Mouse (Mus musculus) CH12.LX (cell line): ENCODE data around the gene Npnt. TPM values are rescaled to one million over a fixed set of nuclear protein-coding genes. Genes with fewer than 3 reads are reported as not detected.

Source experiments
- DNase-seq: peaks from one replicate; pipeline ENCODE4 v3.0.0-alpha.2; 2013; ENCODE audit errors: extremely low read depth
- H3K27ac ChIP-seq: 2 replicates; pipeline ENCODE4 v1.5.1; 2012; ENCODE audit warnings: low read depth, mild to moderate bottlenecking, control low read depth, moderate library complexity; ENCODE audit not compliant: insufficient read depth
- H3K27me3 ChIP-seq: replicated peaks from 2 replicates; pipeline ENCODE3; 2012; ENCODE audit warnings: inconsistent platforms
- H3K36me3 ChIP-seq, 2 experiments: replicated peaks in 1 of 2; 2 replicates each; pipeline versions ENCODE3 to v1.6.1; 2012; ENCODE audit warnings: inconsistent platforms in 1 of 2, low read length in 1 of 2, mild to moderate bottlenecking in 1 of 2, mixed read lengths in 1 of 2, moderate library complexity in 1 of 2; ENCODE audit not compliant: control insufficient read depth in 1 of 2, insufficient read depth in 1 of 2
- H3K4me1 ChIP-seq, 2 experiments: 2 replicates each; pipeline ENCODE4 v1.6.1; 2012; ENCODE audit warnings: inconsistent platforms in 1 of 2, moderate library complexity in 1 of 2; ENCODE audit not compliant: insufficient read depth in 2 of 2, control insufficient read depth in 1 of 2
- H3K4me2 ChIP-seq: 2 replicates; pipeline ENCODE4 v1.6.1; 2012; ENCODE audit warnings: low read depth, mild to moderate bottlenecking, control low read depth; ENCODE audit not compliant: poor library complexity, insufficient read depth, severe bottlenecking
- H3K4me3 ChIP-seq, 3 experiments: fragments of 150-350 bp in 1 of 3; sonication (generic) in 1 of 3; replicated peaks in 1 of 3; 2 replicates each; pipeline versions ENCODE3 to v1.5.1; 2011 to 2012; ENCODE audit warnings: low read depth in 2 of 3, low read length in 2 of 3, mild to moderate bottlenecking in 2 of 3, moderate library complexity in 2 of 3, control low read depth in 1 of 3, improper control_type of control experiment in 1 of 3, inconsistent platforms in 1 of 3, mixed read lengths in 1 of 3; ENCODE audit not compliant: poor library complexity in 1 of 3
- H3K79me2 ChIP-seq: replicated peaks from 2 replicates; pipeline ENCODE4 v1.6.1; 2012; ENCODE audit warnings: mild to moderate bottlenecking, moderate library complexity; ENCODE audit not compliant: control insufficient read depth, poor library complexity, insufficient read depth, severe bottlenecking; ENCODE audit errors: extremely low read depth
- H3K9ac ChIP-seq: 2 replicates; pipeline ENCODE4 v1.6.1; 2012; ENCODE audit warnings: low read depth, mild to moderate bottlenecking, control low read depth, moderate library complexity; ENCODE audit not compliant: insufficient read depth
- H3K9me3 ChIP-seq: replicated peaks from 2 replicates; pipeline ENCODE3; 2012; ENCODE audit warnings: low read length, inconsistent platforms, mixed read lengths
- CHD1 ChIP-seq: IDR thresholded peaks from 2 replicates; pipeline ENCODE4 v1.6.1; 2012; ENCODE audit warnings: low read depth, low read length, improper control_type of control experiment, inconsistent platforms
- CTCF ChIP-seq, 2 experiments: IDR thresholded peaks in 1 of 2; conservative IDR thresholded peaks in 1 of 2; 2 replicates each; pipeline ENCODE4 v1.5.1; 2011 to 2012; ENCODE audit warnings: low read depth in 2 of 2, low read length in 2 of 2, improper control_type of control experiment in 1 of 2, inconsistent platforms in 1 of 2, mild to moderate bottlenecking in 1 of 2, moderate library complexity in 1 of 2
- E2F4 ChIP-seq: IDR thresholded peaks from 2 replicates; pipeline ENCODE4 v1.6.1; 2011; ENCODE audit warnings: low read depth, low read length, improper control_type of control experiment; ENCODE audit not compliant: insufficient replicate concordance
- ELF1 ChIP-seq: IDR thresholded peaks from 2 replicates; pipeline ENCODE4 v1.6.1; 2014; ENCODE audit warnings: low read depth, mild to moderate bottlenecking, inconsistent platforms, low read length, improper control_type of control experiment
- EP300 ChIP-seq: IDR thresholded peaks from 2 replicates; pipeline ENCODE4 v1.6.1; 2011; ENCODE audit warnings: low read length, improper control_type of control experiment
- ETS1 ChIP-seq: conservative IDR thresholded peaks from 2 replicates; pipeline ENCODE4 v1.6.1; 2012; ENCODE audit warnings: low read depth, mild to moderate bottlenecking, inconsistent platforms, low read length, improper control_type of control experiment, moderate library complexity
- IRF4 ChIP-seq: IDR thresholded peaks from 2 replicates; pipeline ENCODE4 v1.6.1; 2014; ENCODE audit warnings: low read depth, mild to moderate bottlenecking, inconsistent platforms, low read length, improper control_type of control experiment
- JUN ChIP-seq: IDR thresholded peaks from 2 replicates; pipeline ENCODE4 v1.6.1; 2011; ENCODE audit warnings: low read depth, mild to moderate bottlenecking, low read length, improper control_type of control experiment, moderate library complexity; ENCODE audit not compliant: insufficient read depth
- KAT2A ChIP-seq: IDR thresholded peaks from 2 replicates; pipeline ENCODE4 v1.6.1; 2012; ENCODE audit warnings: low read length, improper control_type of control experiment, inconsistent platforms; ENCODE audit not compliant: insufficient replicate concordance
- MAFK ChIP-seq: IDR thresholded peaks from 2 replicates; pipeline ENCODE4 v1.6.1; 2011; ENCODE audit warnings: low read length, improper control_type of control experiment; ENCODE audit not compliant: insufficient replicate concordance
- MAX ChIP-seq: IDR thresholded peaks from 2 replicates; pipeline ENCODE4 v1.6.1; 2011; ENCODE audit warnings: low read length, improper control_type of control experiment
- MEF2A ChIP-seq: IDR thresholded peaks from 2 replicates; pipeline ENCODE4 v1.6.1; 2014; ENCODE audit warnings: low read depth, mild to moderate bottlenecking, inconsistent platforms, low read length, improper control_type of control experiment, borderline replicate concordance
- MXI1 ChIP-seq: IDR thresholded peaks from 2 replicates; pipeline ENCODE4 v1.6.1; 2011; ENCODE audit warnings: mild to moderate bottlenecking, low read depth, low read length, improper control_type of control experiment
- MYC ChIP-seq: IDR thresholded peaks from 2 replicates; pipeline ENCODE4 v1.6.1; 2011; ENCODE audit warnings: low read depth, mild to moderate bottlenecking, improper control_type of control experiment, low read length
- NRF1 ChIP-seq: IDR thresholded peaks from 2 replicates; pipeline ENCODE4 v1.6.1; 2014; ENCODE audit warnings: low read depth, mild to moderate bottlenecking, inconsistent platforms, low read length, improper control_type of control experiment, moderate library complexity
- POLR2A ChIP-seq: IDR thresholded peaks from 2 replicates; pipeline ENCODE4 v1.6.1; 2011; ENCODE audit warnings: low read depth, mild to moderate bottlenecking, improper control_type of control experiment, low read length
- POLR2AphosphoS2 ChIP-seq: IDR thresholded peaks from 2 replicates; pipeline ENCODE4 v1.6.1; 2011; ENCODE audit warnings: low read depth, low read length, improper control_type of control experiment
- TBP ChIP-seq: conservative IDR thresholded peaks from 2 replicates; pipeline ENCODE4 v1.6.1; 2011; ENCODE audit warnings: low read depth, low read length, improper control_type of control experiment
- TCF12 ChIP-seq: IDR thresholded peaks from 2 replicates; pipeline ENCODE4 v1.6.1; 2014; ENCODE audit warnings: low read depth, mild to moderate bottlenecking, inconsistent platforms, low read length, improper control_type of control experiment
- UBTF ChIP-seq: IDR thresholded peaks from 2 replicates; pipeline ENCODE4 v1.6.1; 2012; ENCODE audit warnings: low read depth, mild to moderate bottlenecking, inconsistent platforms, low read length, improper control_type of control experiment, moderate library complexity
- USF1 ChIP-seq: IDR thresholded peaks from 2 replicates; pipeline ENCODE4 v1.6.1; 2014; ENCODE audit warnings: low read depth, mild to moderate bottlenecking, inconsistent platforms, low read length, improper control_type of control experiment
- USF2 ChIP-seq: conservative IDR thresholded peaks from 2 replicates; pipeline ENCODE4 v1.6.1; 2011; ENCODE audit warnings: low read depth, low read length, improper control_type of control experiment
- ZC3H11A ChIP-seq: IDR thresholded peaks from 2 replicates; pipeline ENCODE4 v1.6.1; 2012; ENCODE audit warnings: low read depth, mild to moderate bottlenecking, inconsistent platforms, low read length, improper control_type of control experiment
- ZKSCAN1 ChIP-seq: IDR thresholded peaks from 2 replicates; pipeline ENCODE4 v1.6.1; 2012; ENCODE audit warnings: low read depth, inconsistent platforms, low read length, improper control_type of control experiment, borderline replicate concordance
- ZNF384 ChIP-seq: IDR thresholded peaks from 2 replicates; pipeline ENCODE4 v1.6.1; 2012; ENCODE audit warnings: low read depth, low read length, improper control_type of control experiment, inconsistent platforms
- dilution Hi-C: fragments of 300-500 bp; cut with MboI; formaldehyde crosslinking; loops from 2 replicates; pipeline ENCODE4 v1.14.3; 2020; ENCODE audit warnings: low sequenced_read_pairs; ENCODE audit not compliant: extremely low pct_unique_long_range_greater_than_20kb, extremely low pct_ligation_motif_present
- in situ Hi-C: fragments of 300-500 bp; cut with MboI; formaldehyde crosslinking; loops from 3 replicates; pipeline ENCODE4 v1.14.3; 2019; ENCODE audit warnings: low sequenced_read_pairs, low pct_ligation_motif_present, low pct_unique_long_range_greater_than_20kb, mixed read lengths
- polyA plus RNA-seq: library from polyadenylated mRNA; unstranded; fragments of >175 nt; gene quantifications from 2 replicates; pipeline ENCODE4 v1.2.1, GENCODE M21; 2012; ENCODE audit warnings: low read depth; ENCODE audit not compliant: insufficient read length
- total RNA-seq, 2 experiments: library from RNA; depleted of rRNA; stranded (reverse); fragments of 300-350 nt in 1 of 2; fragments of >200 nt in 1 of 2; gene quantifications; 2 replicates each; pipeline ENCODE4 v1.2.3; 2012 to 2014

Gene Npnt
- total and polyA plus RNA-seq, 3 experiments, result 0.08 to 1.0 (median 0.20) TPM

DNA sequence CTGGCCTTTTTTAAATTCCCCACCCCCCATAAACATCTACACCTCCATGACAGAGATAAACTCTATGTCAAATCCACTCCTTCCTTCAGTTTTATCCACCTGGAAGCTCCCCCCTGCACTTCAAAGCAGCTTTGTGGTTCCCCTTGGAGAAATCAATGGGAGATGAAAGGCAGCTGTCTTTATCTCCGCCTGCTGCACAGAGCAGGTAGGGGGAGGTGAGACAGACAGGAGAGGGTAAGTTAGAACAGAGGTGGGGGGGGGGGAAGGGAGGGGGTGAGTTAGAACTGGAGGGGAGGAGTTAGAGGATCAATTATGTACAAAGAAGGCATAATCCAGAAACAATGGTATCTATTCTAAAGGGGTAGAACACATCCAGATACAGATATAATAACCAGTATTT, 98.7 kb downstream of the Npnt start:
- Histone ChIP-seq H3K27ac (no peak overlapping the region), H3K36me3 (no peaks in the 10 kb centered on the region), H3K9me3 (no peaks in the 10 kb centered on the region), H3K4me3 (no peak overlapping the region), H3K79me2 (no peaks in the 10 kb centered on the region), H3K9ac (no peak overlapping the region), H3K4me1 (peaks cover 6 to 12% of the 10 kb centered on the region in 2 experiments), H3K4me2 (no peak overlapping the region), H3K27me3 (no peaks in the 10 kb centered on the region)
- DNase-seq, result no peak
- TF ChIP-seq CHD1 (no peak), USF2 (no peak), POLR2AphosphoS2 (no peak), ETS1 (no peak), NRF1 (no peak), TBP (no peak), ELF1 (no peak), UBTF (no peak), MEF2A (no peak), TCF12 (no peak), ZNF384 (no peak), IRF4 (no peak), MYC (no peak), ZC3H11A (no peak), MXI1 (no peak), POLR2A (no peak)
- in situ Hi-C loops (no loop called here), dilution Hi-C loops (no loop called here)

- Histone ChIP-seq H3K4me3 (no peak overlapping the region), H3K79me2 (no peaks in the 10 kb centered on the region), H3K4me1 (peaks cover 3 to 4% of the 10 kb centered on the region in 2 experiments), H3K36me3 (no peaks in the 10 kb centered on the region), H3K4me2 (no peak overlapping the region), H3K9me3 (no peaks in the 10 kb centered on the region), H3K27ac (no peak overlapping the region), H3K9ac (no peak overlapping the region), H3K27me3 (no peaks in the 10 kb centered on the region)
- in situ Hi-C loops (no loop called here), dilution Hi-C loops (no loop called here)
- TF ChIP-seq USF2 (no peak), CTCF (conservative IDR thresholded peaks at IDR 0.05 in 1 of 2, IDR thresholded peaks at IDR 0.05 in 1 of 2; ENCODE audit: low read depth in 2 of 2, low read length in 2 of 2) (no peak), UBTF (no peak), POLR2AphosphoS2 (no peak), CHD1 (no peak), ZKSCAN1 (no peak), USF1 (no peak), KAT2A (no peak), MAX (no peak), ELF1 (no peak), EP300 (no peak), ETS1 (no peak), JUN (no peak), ZNF384 (no peak), MAFK (no peak), POLR2A (no peak), E2F4 (no peak)
- no peak for DNase-seq
These were observed 99.7 kb downstream of the Npnt start for GRCm38 (mm10) chr3:132850431-132850830.
